Mouse (Mus musculus) embryonic facial prominence, embryonic 15.5 days (tissue): ENCODE data around the gene Npb. TPM values are rescaled to one million over a fixed set of nuclear protein-coding genes. Genes with fewer than 3 reads are reported as not detected.
A peak's percentile ranks its signal among the peaks of the same experiment; 100 is the strongest.

Experiments used
- ATAC-seq: fragments of 200-750 bp; cut with Nextera tagmentation; 2 replicates; pipeline ENCODE4 v1.8.0; 2017; ENCODE audit warnings: low read depth, moderate TSS enrichment; ENCODE audit not compliant: insufficient number of reproducible peaks, low FRiP score, low TSS enrichment
- H3K27ac ChIP-seq: fragments of 300-500 bp; sonication (generic); replicated peaks from 2 replicates; pipeline ENCODE4 v1.5.1; 2015; ENCODE audit warnings: mild to moderate bottlenecking, inconsistent platforms
- H3K27me3 ChIP-seq: fragments of 300-500 bp; sonication (generic); 2 replicates; pipeline ENCODE4 v1.6.1; 2015; ENCODE audit warnings: inconsistent platforms
- H3K36me3 ChIP-seq: fragments of 300-500 bp; sonication (generic); 2 replicates; pipeline ENCODE4 v1.6.1; 2015; ENCODE audit warnings: mild to moderate bottlenecking, inconsistent platforms
- H3K4me1 ChIP-seq: fragments of 300-500 bp; sonication (generic); 2 replicates; pipeline ENCODE4 v1.6.1; 2015; ENCODE audit warnings: inconsistent platforms
- H3K4me2 ChIP-seq: fragments of 300-500 bp; sonication (generic); replicated peaks from 2 replicates; pipeline ENCODE4 v1.6.1; 2015; ENCODE audit warnings: mild to moderate bottlenecking, inconsistent platforms
- H3K4me3 ChIP-seq: fragments of 300-500 bp; sonication (generic); replicated peaks from 2 replicates; pipeline ENCODE4 v1.5.1; 2015; ENCODE audit warnings: mild to moderate bottlenecking, inconsistent platforms
- H3K9ac ChIP-seq: fragments of 300-500 bp; sonication (generic); 2 replicates; pipeline ENCODE4 v1.6.1; 2015; ENCODE audit warnings: inconsistent platforms
- H3K9me3 ChIP-seq: fragments of 300-500 bp; sonication (generic); replicated peaks from 2 replicates; pipeline ENCODE4 v1.6.1; 2016; ENCODE audit warnings: inconsistent platforms
- WGBS: fragments of 180-500 bp; shearing (Covaris S2); methylation state at CpG from one replicate; pipeline ENCODE4 v1.1.7; 2015; 5-methylcytosine and 5-hydroxymethylcytosine counted together
- polyA plus RNA-seq: library from polyadenylated mRNA; unstranded; fragments of >200 nt; fragmentation: Nextera tagmentation; extraction: Ambion mirVana; gene quantifications from 2 replicates; pipeline ENCODE4 v1.2.1, GENCODE M21; 2015

Npb gene
- polyA plus RNA-seq, 1 experiment from 2014 or later, result 1.8 TPM

DNA sequence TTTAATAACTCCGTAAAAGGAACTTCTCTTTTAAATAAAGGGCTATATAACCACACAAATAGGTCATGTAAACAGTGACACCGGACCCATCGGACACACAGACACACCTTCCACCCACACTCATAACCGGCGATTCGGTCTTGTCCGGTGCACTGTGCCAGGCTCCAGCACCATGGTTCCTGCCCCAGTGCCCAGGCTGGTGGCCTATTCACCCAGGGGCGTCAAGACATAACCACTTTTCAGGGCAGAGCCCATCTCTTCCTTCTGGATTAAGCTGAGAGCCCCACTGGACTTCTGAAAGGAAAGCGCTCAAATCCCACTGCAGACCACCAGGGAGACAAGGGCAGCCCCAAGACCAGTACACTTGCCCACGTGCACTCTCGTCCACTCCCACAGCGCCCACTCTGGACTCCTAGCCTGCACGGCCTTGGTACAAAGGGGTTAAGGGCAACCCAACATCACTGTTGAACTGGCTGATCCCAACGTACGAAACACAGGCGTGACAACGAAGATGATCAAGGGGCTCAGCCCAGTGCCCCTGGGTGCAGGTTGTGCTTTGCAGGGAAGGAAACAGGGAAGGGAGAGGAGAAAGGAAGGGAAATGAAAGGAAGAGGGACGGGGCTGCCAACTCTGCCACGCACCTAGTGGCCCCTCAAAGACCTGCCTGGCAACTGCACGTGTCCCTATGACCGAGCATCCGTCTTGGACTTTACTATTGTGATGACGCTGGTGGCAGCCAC lies 20.5 kb downstream of the Npb start:
- no peaks in the 10 kb centered on the region for H3K27me3 ChIP-seq
- no peak overlapping the region for H3K27ac ChIP-seq
- 92% methylated on average over 23 of the region's 23 CpGs for WGBS
- H3K4me1 ChIP-seq, result peaks cover 50% of the 10 kb centered on the region
- no peak for ATAC-seq
- no peaks in the 10 kb centered on the region for H3K9me3 ChIP-seq
- H3K4me2 ChIP-seq, result no peak overlapping the region
- H3K36me3 ChIP-seq, result peaks cover 23% of the 10 kb centered on the region
- no peak overlapping the region for H3K9ac ChIP-seq
- H3K4me3 ChIP-seq, result no peak overlapping the region

DNA sequence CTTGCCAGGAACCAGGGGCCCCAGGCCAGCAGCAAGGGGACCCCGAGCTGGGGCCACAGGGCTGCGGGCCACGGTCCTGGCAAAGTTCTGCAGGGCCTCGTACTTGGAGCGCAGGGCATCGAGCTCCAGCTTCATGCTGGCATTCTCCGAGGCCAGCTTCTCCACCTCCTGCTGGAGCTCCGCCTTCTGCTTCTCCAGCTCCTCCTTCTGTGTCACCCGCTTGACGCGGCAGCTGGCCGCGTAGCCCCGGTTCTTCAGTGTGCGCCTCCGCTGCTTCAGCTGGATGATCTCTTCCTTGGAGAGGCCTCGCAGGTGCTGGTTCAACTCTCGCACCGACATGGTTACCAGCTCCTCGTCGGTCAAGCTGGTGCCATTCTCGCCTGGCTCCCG lies 21.1 kb downstream of the Npb start:
- Histone ChIP-seq H3K36me3 (peaks cover 23% of the 10 kb centered on the region), H3K27me3 (no peaks in the 10 kb centered on the region), H3K4me2 (peak overlapping the region; percentile 21; the same call in 1 of the 2 replicates), H3K9me3 (no peaks in the 10 kb centered on the region), H3K4me3 (no peak overlapping the region), H3K27ac (peak overlapping the region; percentile 34; the same call in 1 of the 2 replicates), H3K9ac (no peak overlapping the region), H3K4me1 (peaks cover 45% of the 10 kb centered on the region)
- ATAC-seq, result no peak
- 81% methylated on average over 23 of the region's 23 CpGs for WGBS

DNA sequence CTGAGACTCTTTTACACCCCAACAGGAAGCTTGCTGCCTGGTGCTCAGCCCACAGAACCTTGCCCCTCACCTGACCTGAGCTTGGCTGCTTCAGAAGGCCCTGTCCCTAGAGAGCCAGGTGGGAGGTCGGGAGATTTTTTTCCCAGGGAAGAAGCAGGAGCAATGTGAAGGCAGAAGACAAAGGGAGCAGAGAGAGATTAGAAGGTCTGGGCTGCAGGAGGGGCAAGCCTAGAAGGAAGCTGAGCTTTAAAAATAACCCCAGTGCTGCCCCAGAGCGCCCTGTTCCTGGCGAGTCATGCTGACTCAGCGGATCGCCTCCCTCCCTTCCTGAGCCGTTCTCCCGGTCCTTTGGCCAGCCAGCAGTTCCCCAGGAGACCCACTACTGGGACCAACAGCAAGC lies 21.6 kb downstream of the Npb start:
- Histone ChIP-seq H3K27me3 (no peaks in the 10 kb centered on the region), H3K27ac (peak overlapping the region; percentile 65; the same call in 1 of the 2 replicates), H3K9me3 (no peaks in the 10 kb centered on the region), H3K9ac (no peak overlapping the region), H3K4me3 (no peak overlapping the region), H3K36me3 (peaks cover 23% of the 10 kb centered on the region), H3K4me1 (peaks cover 43% of the 10 kb centered on the region), H3K4me2 (peak overlapping the region; percentile 21)
- WGBS, result 34% methylated on average over 7 of the region's 7 CpGs
- no peak for ATAC-seq

DNA sequence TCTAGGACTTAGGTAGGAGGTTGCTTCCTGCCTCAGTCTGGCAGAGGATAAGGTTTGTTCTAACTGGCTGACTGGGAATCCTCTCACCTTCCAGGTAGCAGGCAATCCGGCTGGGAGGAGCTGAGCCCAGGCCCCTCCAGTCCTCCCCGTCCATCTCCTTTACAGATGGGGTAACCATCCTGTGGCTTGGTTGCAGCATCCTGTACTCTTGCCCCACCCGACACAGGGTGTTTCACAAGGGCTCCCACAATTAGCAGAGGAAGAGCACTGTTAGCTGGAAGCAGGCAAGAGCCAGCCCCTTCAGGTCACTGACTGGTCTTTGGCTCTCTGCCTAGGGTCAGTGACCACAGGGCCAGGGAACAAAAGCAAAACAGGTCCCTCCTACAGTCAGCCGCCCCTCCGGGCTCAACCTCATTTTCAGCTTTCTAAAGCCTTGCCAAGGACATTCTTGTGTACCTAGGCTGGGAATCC lies 22.2 kb downstream of the Npb start:
- ATAC-seq, result no peak
- H3K27me3 ChIP-seq, result no peaks in the 10 kb centered on the region
- peak overlapping the region; percentile 65 for H3K27ac ChIP-seq
- no peak overlapping the region; the same call in 1 of the 2 replicates for H3K9ac ChIP-seq
- H3K4me2 ChIP-seq, result peak overlapping the region; percentile 6; the same call in 1 of the 2 replicates
- H3K9me3 ChIP-seq, result no peaks in the 10 kb centered on the region
- no peak overlapping the region for H3K4me3 ChIP-seq
- H3K36me3 ChIP-seq, result peaks cover 23% of the 10 kb centered on the region
- peaks cover 38% of the 10 kb centered on the region for H3K4me1 ChIP-seq
- 48% methylated on average over 5 of the region's 5 CpGs for WGBS

DNA sequence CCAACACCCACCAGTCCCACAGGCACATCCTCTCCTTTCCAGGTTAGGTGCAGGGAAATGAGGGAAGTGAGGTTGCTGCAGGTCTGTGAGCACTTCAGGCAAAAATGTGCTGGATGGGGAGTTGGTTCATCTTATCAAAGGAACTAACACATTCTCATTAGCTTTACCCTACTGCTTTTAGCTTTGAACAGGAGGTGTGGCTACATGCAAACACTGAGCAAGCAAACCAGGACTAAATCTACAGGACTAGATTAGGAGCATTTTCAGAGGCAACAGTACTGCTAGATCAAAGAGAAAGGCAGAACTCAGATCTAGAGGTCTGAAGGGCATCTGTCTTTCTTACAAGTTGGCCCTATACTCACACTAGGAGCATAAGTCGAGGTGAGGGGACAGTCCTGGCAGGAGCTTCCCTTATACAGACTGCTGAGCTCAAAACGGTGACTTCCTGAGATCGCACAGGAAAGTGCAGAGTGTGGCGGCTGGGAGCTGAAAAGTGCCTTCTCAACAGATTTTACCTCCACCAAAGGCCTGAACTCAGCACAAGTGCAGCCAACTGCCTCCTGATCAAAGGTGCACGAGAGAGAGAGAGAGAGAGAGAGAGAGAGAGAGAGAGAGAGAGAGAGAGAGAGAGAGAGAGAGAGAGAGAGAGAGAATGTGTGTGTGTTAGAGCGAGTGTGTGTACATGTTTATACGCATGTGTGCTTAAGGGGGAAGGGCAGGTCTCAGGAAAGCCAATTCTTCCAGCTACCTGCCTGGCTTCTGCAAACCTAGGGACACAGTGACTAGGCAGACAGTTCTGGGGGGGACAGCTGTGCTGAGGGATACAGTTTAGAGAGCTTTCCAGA lies 22.8 kb downstream of the Npb start:
- no peak for ATAC-seq
- Histone ChIP-seq H3K27me3 (no peaks in the 10 kb centered on the region), H3K4me1 (peaks cover 33% of the 10 kb centered on the region), H3K36me3 (peaks cover 23% of the 10 kb centered on the region), H3K4me2 (0 out of 2 replicates have a peak overlapping the region, but pooled peaks have one; percentile 65), H3K9me3 (no peaks in the 10 kb centered on the region), H3K4me3 (no peak overlapping the region), H3K27ac (peak overlapping the region; percentile 65), H3K9ac (no peak overlapping the region; the same call in 1 of the 2 replicates)
- WGBS, result 40% methylated on average over 7 of the region's 7 CpGs

DNA sequence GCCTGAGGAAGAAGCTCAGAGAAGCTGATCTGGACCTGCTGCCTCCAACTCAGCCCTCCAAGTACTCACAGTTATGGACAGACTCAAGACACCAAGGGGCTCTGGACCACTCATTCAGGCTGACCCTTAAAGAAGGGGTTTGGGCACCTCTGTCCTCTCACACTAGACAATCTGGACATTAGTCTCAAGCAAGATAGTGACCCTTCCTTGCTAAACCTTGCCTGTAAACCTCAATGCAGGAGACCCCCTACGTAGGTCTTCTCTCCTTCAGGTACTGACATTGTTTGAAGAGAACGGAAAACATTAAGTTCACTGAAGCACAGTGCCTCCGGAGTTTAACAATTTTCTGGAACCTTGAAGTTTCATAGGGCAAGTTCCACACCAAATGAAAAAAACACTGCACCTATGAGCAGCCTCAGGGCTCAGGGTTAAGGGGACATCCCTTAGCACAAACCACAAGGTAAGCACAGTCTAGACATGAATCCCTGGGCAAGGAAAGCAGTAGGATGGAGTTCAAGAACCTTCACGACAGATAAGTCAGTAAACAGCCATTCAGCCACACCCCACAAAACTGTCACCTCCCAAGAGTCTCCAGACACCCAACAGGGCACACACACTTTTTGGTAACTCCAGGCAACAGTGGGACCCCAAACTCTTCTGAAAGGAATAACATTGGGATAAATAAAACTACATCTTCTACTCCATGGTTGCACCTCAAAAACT lies 23.6 kb downstream of the Npb start:
- Histone ChIP-seq H3K4me2 (peak overlapping the region; percentile 65), H3K9ac (peak overlapping the region; percentile 84), H3K4me1 (peaks cover 33% of the 10 kb centered on the region), H3K9me3 (no peaks in the 10 kb centered on the region), H3K27me3 (no peaks in the 10 kb centered on the region), H3K4me3 (peak overlapping the region; percentile 93), H3K36me3 (peaks cover 20% of the 10 kb centered on the region), H3K27ac (peak overlapping the region; percentile 86)
- ATAC-seq, result no peak
- 66% methylated on average over 4 of the region's 4 CpGs for WGBS

DNA sequence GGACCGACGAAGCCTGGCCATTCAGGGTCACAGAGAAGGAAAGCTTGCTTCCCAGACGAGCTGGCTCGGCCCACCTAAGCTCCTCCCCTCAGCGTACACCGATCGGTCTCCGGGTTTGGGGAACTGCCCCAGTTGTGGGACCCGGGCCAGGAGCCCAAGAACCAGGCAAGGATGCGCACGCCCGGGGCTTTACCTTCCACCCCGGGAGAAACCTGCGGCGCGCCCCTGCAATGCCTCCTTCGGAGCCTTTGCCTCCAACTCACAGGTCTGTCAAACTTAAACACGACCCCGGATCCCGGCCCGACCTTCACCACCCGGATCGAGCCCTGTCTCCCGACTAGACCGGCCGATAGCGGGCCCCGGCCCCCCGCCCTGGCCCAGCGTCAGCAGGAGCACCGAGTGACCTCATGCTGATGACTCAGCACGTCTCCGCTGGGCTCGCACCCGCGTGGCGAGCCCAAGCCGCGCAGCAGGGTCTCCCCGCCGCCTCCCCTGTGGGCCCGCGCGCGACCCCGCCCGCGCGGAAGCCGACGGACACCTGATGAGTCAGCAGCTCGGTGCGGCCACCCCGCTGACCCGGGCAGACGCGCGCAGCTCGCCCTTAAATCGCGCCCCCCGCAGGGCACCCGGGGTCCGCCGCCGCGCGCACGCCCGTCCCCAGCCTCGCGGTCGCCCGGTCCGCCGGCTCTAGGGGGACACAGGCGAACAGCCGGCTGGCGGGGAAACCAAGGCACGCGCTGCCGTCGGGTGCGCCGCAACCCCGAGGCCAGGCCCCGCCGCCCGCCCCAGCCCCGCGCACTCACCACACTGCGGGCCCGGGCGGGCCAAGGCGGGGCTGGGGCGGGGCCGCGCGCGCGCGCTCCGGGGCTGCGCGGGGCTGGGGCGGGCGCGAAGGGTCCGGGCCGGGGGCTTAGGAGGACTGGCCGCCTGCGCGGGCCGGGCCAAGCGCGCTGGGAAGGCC lies 24.6 kb downstream of the Npb start:
- Histone ChIP-seq H3K27ac (peak overlapping the region; percentile 86), H3K9me3 (no peaks in the 10 kb centered on the region), H3K4me3 (peak overlapping the region; percentile 93), H3K4me2 (peak overlapping the region; percentile 65), H3K27me3 (no peaks in the 10 kb centered on the region), H3K36me3 (peaks cover 13% of the 10 kb centered on the region), H3K9ac (peak overlapping the region; percentile 84), H3K4me1 (peaks cover 33% of the 10 kb centered on the region)
- under 1% methylated on average over 103 of the region's 116 CpGs for WGBS
- ATAC-seq, result peak; percentile 86

DNA sequence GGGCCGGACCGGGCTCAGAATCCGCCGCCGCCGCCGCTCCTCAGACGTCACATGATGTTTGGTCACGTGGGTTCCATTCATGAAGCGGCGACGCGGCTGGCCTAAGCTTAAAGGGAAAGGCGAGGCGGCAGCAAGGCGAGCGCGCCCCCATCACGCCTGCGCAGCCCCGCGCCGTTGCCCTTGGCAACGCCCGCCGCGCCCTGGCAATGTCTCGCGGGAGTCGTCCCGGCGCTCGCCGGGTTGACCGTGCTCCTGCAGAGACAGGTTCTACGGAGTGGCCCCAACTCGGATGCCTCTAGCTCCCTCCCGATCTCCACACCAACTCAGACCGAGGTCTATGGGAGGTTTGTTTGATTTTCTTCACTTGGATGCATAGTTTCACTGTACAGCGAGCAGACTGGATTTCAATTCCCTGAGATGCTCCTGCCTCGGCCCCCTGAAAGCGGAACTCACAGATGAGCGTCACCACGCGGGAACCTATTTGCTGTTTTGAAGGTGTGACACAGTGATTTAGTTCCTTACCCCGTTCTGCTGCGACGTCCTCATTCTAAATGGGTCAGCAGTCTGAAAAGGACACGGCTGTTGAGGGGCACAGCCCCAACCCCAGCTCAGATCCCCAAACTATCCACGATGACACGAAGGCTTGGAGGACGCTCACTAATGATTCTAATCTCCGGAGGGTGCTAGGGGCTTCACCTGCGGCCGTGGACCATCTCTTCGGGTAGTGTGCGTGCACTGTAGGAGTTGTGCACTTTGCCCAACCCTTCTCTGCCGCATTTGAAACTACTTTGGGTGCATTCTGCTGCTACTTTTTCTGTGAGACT lies 25.5 kb downstream of the Npb start, which contains the start of gene Mafg:
Gene Mafg (minus strand): TSS at position 81 of the 824 bp plus-strand sequence.
- peak; percentile 91 for ATAC-seq
- Histone ChIP-seq H3K4me3 (peak within 1 kb of the TSS; percentile 93), H3K4me1 (peaks cover 33% of the 10 kb centered on the region), H3K9me3 (no peaks in the 10 kb centered on the region), H3K27ac (peak within 1 kb of the TSS; percentile 86), H3K4me2 (peak within 1 kb of the TSS; percentile 65), H3K36me3 (peaks cover 10% of the 10 kb centered on the region), H3K9ac (peak within 1 kb of the TSS; percentile 84), H3K27me3 (no peaks in the 10 kb centered on the region)
- whole genome bisulfite sequencing, result 12% methylated on average over 58 of the region's 58 CpGs

DNA sequence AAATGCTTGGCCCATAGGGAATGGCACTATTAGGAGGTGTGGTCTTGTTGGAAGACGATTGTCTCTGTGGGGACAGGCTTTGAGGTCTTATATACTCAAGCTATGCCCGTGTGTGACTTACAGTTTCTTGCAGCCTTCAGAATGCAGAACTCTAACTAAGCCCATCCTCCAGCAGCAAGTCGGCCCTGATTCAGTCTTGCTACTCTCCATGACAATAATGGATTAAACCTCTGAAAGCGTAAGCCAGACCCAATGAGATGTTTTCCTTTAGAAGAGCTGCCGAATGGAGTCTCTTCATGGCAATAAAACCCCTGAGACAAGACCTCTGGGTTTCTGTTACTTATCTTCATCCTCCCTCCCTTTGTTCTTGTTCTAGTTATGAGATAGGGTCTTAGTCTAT lies 26.5 kb downstream of the Npb start:
- Histone ChIP-seq H3K9me3 (no peaks in the 10 kb centered on the region), H3K9ac (no peak overlapping the region)
- WGBS, result 76% methylated on average over 5 of the region's 5 CpGs

More for the DNA sequence above, 26.5 kb downstream of the Npb start:
- Histone ChIP-seq H3K4me1 (peaks cover 25% of the 10 kb centered on the region), H3K27me3 (no peaks in the 10 kb centered on the region), H3K4me3 (no peak overlapping the region), H3K36me3 (no peaks in the 10 kb centered on the region), H3K4me2 (no peak overlapping the region), H3K27ac (no peak overlapping the region)
- no peak for ATAC-seq
